In genomic region chr9:65460732-65461442, GRCm38 (mm10) we compare ENCODE assay signal across 8 mouse cellular contexts. TPM values are rescaled to one million over a fixed set of nuclear protein-coding genes. Genes with fewer than 3 reads are reported as not detected.
DNase-seq lines count a peak whose midpoint lies in the region; ATAC-seq lines count a peak whose summit lies in the region.

Gene Spg21, plus strand, starts transcription at chr9:65460947.

- ATAC-seq in hindbrain, embryonic 12.5 days (ENCODE audit: low FRiP score) = peak; percentile 97

- H3K36me3 ChIP-seq in hindbrain, embryonic 12.5 days = peaks cover 10% of the 10 kb centered on the region

- H3K4me1 ChIP-seq in hindbrain, embryonic 12.5 days = peaks cover 22% of the 10 kb centered on the region

- WGBS in hindbrain, embryonic 12.5 days = under 1% methylated on average over 50 of the region's 53 CpGs

- H3K27me3 ChIP-seq in hindbrain, embryonic 12.5 days = no peaks in the 10 kb centered on the region

- no peaks in the 10 kb centered on the region for H3K9me3 ChIP-seq in hindbrain, embryonic 12.5 days (replicated peaks)

- peak; percentile 98 for DNase-seq in Muller cell, postnatal 12 days (ENCODE audit: inconsistent ontology term)
- peak; percentile 95 for DNase-seq in cerebellum, adult 9-11 months
- peak; percentile 90 to 94 for DNase-seq in frontal cortex, postnatal 10 days (ENCODE audit: low spot score in 2 of 2)
- peak; percentile 94 to 95 for DNase-seq in layer of hippocampus, postnatal 14 days (ENCODE audit: low spot score in 2 of 2)
- DNase-seq in lung, postnatal 14 days = peak; percentile 98
- DNase-seq in retina, adult 2 months (ENCODE audit: low read depth, low spot score) = peak; percentile 77
- peak; percentile 96 to 98 for DNase-seq in thymus, postnatal 36 days

- peak within 1 kb of the TSS; percentile 89 for H3K4me3 ChIP-seq in hindbrain, embryonic 12.5 days

- peak within 1 kb of the TSS; percentile 91 for H3K27ac ChIP-seq in hindbrain, embryonic 12.5 days

- H3K4me2 ChIP-seq in hindbrain, embryonic 12.5 days (replicated peaks) = peak within 1 kb of the TSS; percentile 77

- H3K9ac ChIP-seq in hindbrain, embryonic 12.5 days = peak within 1 kb of the TSS; percentile 91

RNA-seq across cellular contexts. Expression of gene Spg21, which starts in this region (rescaled TPM):
- polyA plus RNA-seq in hindbrain, embryonic 12.5 days (2016; fragmentation: Nextera tagmentation; extraction: Ambion mirVana) = 121 and 136 TPM in 2 replicates
- 10 to 100 TPM; 25.4 to 27.1 TPM for total RNA-seq in layer of hippocampus, postnatal 14 days (2021)

Comparison
In these comparisons a context has a peak if more than half of its experiments do, and no peak if none do; other contexts are left out.
1. Peak in every context shown above with its lines: DNase-seq, ATAC-seq, H3K4me3 ChIP-seq and H3K27ac ChIP-seq.